19 mouse cellular contexts compared by ENCODE assay signal in the genomic region with DNA sequence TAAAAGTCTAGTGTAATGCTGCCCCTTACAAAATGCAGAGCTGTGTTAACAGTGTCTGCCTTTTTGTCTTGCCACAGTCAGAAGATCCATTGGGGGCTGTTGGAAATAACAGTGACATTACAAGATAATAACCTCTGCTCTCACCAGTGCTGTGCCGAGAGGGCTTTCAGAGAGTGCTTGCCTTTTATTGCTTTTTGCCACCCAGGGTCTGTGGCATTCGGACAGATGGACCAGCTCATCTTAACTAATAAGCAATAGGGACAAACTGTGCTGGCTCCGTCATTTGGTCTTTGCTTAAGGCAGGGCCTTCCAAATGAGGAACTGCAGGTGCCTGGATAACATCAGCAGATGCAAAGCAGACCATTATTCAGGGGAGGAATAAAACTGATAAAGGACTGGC.
DNase-seq lines count a peak whose midpoint lies in the region; ATAC-seq and TF ChIP-seq lines count a peak whose summit lies in the region.
"Had no signal": no experiment of that assay in that cellular context is flagged by ENCODE, and none has a peak within 500 bp of the region (broad histone marks: within the 10 kb centered on the region; RNA-seq: fewer than 3 reads in every experiment).

No protein-coding gene starts in this region.

- H3K9me3 ChIP-seq in hindbrain, embryonic 16.5 days (ENCODE audit: control insufficient read depth, low read length): no peaks in the 10 kb centered on the region
- H3K9me3 ChIP-seq in hindbrain, embryonic 12.5 days (replicated peaks): no peaks in the 10 kb centered on the region
- H3K9me3 ChIP-seq: embryonic facial prominence, embryonic 15.5 days; heart, embryonic 13.5 days; intestine, embryonic 15.5 days; kidney, embryonic 15.5 days had no signal

- no peaks in the 10 kb centered on the region for H3K36me3 ChIP-seq in hindbrain, embryonic 16.5 days (ENCODE audit: control insufficient read depth, insufficient read depth, low read length)
- H3K36me3 ChIP-seq in hindbrain, embryonic 12.5 days: no peaks in the 10 kb centered on the region
- H3K36me3 ChIP-seq: embryonic facial prominence, embryonic 15.5 days; heart, embryonic 13.5 days; intestine, embryonic 15.5 days; kidney, embryonic 15.5 days had no signal

- no peaks in the 10 kb centered on the region for H3K4me1 ChIP-seq in hindbrain, embryonic 16.5 days (ENCODE audit: control insufficient read depth, insufficient read depth, low read depth, low read length)
- H3K4me1 ChIP-seq in hindbrain, embryonic 12.5 days: no peaks in the 10 kb centered on the region
- H3K4me1 ChIP-seq: embryonic facial prominence, embryonic 15.5 days; intestine, embryonic 15.5 days; kidney, embryonic 15.5 days had no signal

- 54% methylated on average over 3 of the region's 3 CpGs for WGBS in hindbrain, embryonic 16.5 days
- WGBS in hindbrain, embryonic 12.5 days: 74% methylated on average over 3 of the region's 3 CpGs

- H3K4me2 ChIP-seq in hindbrain, embryonic 16.5 days (ENCODE audit: low read length): no peak overlapping the region
- H3K4me2 ChIP-seq in hindbrain, embryonic 12.5 days (replicated peaks): no peak overlapping the region
- H3K4me2 ChIP-seq: embryonic facial prominence, embryonic 15.5 days; heart, embryonic 13.5 days; intestine, embryonic 15.5 days; kidney, embryonic 15.5 days had no signal

- H3K4me3 ChIP-seq in hindbrain, embryonic 16.5 days (ENCODE audit: low read length): no peak overlapping the region
- H3K4me3 ChIP-seq in hindbrain, embryonic 12.5 days: no peak overlapping the region
- H3K4me3 ChIP-seq: embryonic facial prominence, embryonic 15.5 days; erythroblast, embryonic 14.5 days; heart, embryonic 13.5 days; intestine, embryonic 15.5 days; kidney, embryonic 15.5 days had no signal

- no peak for TF ChIP-seq CTCF in brain, embryonic 14.5 days (IDR thresholded peaks at IDR 0.05; ENCODE audit: borderline replicate concordance, extremely low read depth, insufficient read depth, insufficient read length)

- H3K27me3 ChIP-seq in hindbrain, embryonic 16.5 days (replicated peaks; ENCODE audit: control insufficient read depth, insufficient read depth, low read length): no peaks in the 10 kb centered on the region
- no peaks in the 10 kb centered on the region for H3K27me3 ChIP-seq in hindbrain, embryonic 12.5 days
- H3K27me3 ChIP-seq: embryonic facial prominence, embryonic 15.5 days; heart, embryonic 13.5 days; intestine, embryonic 15.5 days; kidney, embryonic 15.5 days had no signal

- no peak overlapping the region for H3K9ac ChIP-seq in hindbrain, embryonic 16.5 days (ENCODE audit: low read depth, low read length)
- no peak overlapping the region for H3K9ac ChIP-seq in hindbrain, embryonic 12.5 days
- H3K9ac ChIP-seq: embryonic facial prominence, embryonic 15.5 days; heart, embryonic 13.5 days; intestine, embryonic 15.5 days; kidney, embryonic 15.5 days had no signal

- ATAC-seq in hindbrain, embryonic 16.5 days: peak; percentile 40; the same call in 1 of the 2 replicates
- no peak for ATAC-seq in hindbrain, embryonic 12.5 days (ENCODE audit: low FRiP score)
- ATAC-seq: forebrain, embryonic 16.5 days; hindbrain, postnatal 0 days; intestine, embryonic 15.5 days had no signal

- TF ChIP-seq POLR2A in brain, embryonic 14.5 days (IDR thresholded peaks at IDR 0.05; ENCODE audit: borderline replicate concordance, extremely low read depth, insufficient read depth, insufficient read length, poor library complexity, severe bottlenecking): no peak

- H3K27ac ChIP-seq in hindbrain, embryonic 16.5 days (ENCODE audit: low read depth, low read length): no peak overlapping the region
- H3K27ac ChIP-seq in hindbrain, embryonic 12.5 days: no peak overlapping the region
- H3K27ac ChIP-seq: embryonic facial prominence, embryonic 15.5 days; heart, embryonic 13.5 days; hindbrain, postnatal 0 days; intestine, embryonic 15.5 days; kidney, embryonic 15.5 days had no signal

- DNase-seq in adrenal gland, postnatal 10 days: peak; percentile 7
- no peak for DNase-seq in adrenal gland, postnatal 4 days (ENCODE audit: low spot score in 2 of 2)
- DNase-seq in adrenal gland, postnatal 14 days: peak; percentile 14
- DNase-seq in brain, embryonic 14.5 days (ENCODE audit: low read depth): peak; percentile 22
- no peak for DNase-seq in urinary bladder, postnatal 10 days (ENCODE audit: low spot score)
- DNase-seq: cerebellum, adult 18-20 months; cerebellum, adult 9-11 months; gastrocnemius, postnatal 10 days; heart, postnatal 36 days; kidney, adult 2 months had no signal

Comparison
In these comparisons a context has a peak if more than half of its experiments do, and no peak if none do; other contexts are left out.
1. DNase-seq: peak in adrenal gland, postnatal 10 days (single experiment), adrenal gland, postnatal 14 days (single experiment) and brain, embryonic 14.5 days (single experiment); none in adrenal gland, postnatal 4 days (0 of 2) and urinary bladder, postnatal 10 days (single experiment).